Mouse (Mus musculus) T-helper 1 cell (primary cell): ENCODE measurements at regions not wholly inside any gene's neighbourhood (a gene's known extent, or its start where the extent isn't known, plus 50 kb on each side); places are given as distances from the start of the nearest gene placed in this dataset.

Experiments used
- in situ Hi-C: fragments of 300-600 bp; cut with MboI, MseI; formaldehyde crosslinking; loops from one replicate; pipeline ENCODE4 v1.15.1; 2025; ENCODE audit warnings: high pct_unique_total_duplicates

- in situ Hi-C loops = no loop called here
These were observed 57.6 kb upstream of the Myb start for GRCm38 (mm10) chr10:21218431-21218830.

GRCm38 (mm10) chr10:21220795-21221194 is 60.0 kb upstream of the Myb start:
- in situ Hi-C loops = loop anchor here (5.0 to 10.0 kb wide), 2 partner anchors 33 to 1176 kb away; no protein-coding TSS in a partner anchor

DNA sequence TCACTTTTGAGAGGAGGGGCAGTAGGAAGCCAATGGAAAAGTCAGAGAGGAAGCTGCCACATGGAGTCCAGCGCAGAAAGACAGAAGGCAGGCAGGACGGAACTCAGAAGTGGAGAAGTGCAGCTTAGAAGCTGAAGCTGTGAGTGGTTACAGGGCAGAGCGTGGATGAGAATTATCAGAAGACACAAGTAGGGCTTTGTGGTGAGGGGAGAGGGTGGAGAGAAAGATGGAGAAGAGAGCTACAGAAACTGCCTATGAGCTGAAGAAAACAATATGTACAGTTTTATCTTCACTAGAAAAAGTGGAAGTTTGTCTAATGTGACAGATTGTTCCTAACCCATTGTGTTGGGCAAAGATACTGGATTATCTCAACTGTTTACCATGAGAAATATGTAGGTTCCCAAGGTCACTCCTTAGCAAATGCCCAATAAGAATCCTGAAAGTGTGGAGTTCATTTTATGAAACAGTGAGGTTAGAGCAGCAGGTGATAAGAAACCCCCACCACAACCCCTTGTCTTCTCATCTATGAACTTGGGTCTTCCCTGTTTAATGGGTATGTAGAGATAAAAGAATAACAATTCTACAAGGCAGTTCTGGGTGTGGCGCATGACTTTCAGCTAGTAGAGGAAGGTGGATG is 60.6 kb upstream of the Myb start:
- in situ Hi-C loops = loop anchor here (5.0 to 10.0 kb wide), 2 partner anchors 34 to 1177 kb away; no protein-coding TSS in a partner anchor

- in situ Hi-C loops = loop anchor here (5.0 to 10.0 kb wide), 2 partner anchors 35 to 1178 kb away; no protein-coding TSS in a partner anchor
These were observed 61.6 kb upstream of the Myb start for GRCm38 (mm10) chr10:21222104-21223034.

GRCm38 (mm10) chr10:21223104-21223910 is 62.5 kb upstream of the Myb start:
- in situ Hi-C loops = loop anchor here (5.0 to 10.0 kb wide), 2 partner anchors 36 to 1179 kb away; no protein-coding TSS in a partner anchor

DNA sequence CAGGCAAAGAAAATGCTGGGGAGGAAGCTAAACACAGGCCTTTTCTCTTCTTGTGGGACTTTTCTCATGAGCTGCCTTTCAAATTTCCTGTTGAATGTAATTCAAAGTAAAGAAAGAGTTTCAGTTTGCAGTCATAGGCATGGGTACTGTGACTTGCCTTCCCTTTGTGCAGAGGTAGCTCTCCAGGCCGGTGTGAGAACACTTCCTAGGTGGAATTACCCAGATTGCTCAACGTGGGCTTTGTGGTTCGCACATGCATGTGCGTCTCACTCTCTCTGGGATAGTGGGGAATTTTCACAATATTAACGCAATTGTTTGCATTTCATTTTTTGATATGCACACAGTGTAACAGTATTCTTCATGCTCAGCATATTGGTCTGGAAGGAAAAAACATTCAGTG is 63.4 kb upstream of the Myb start:
- in situ Hi-C loops = loop anchor here (5.0 to 10.0 kb wide), 2 partner anchors 37 to 1179 kb away; no protein-coding TSS in a partner anchor

GRCm38 (mm10) chr10:21226210-21226609 is 65.4 kb upstream of the Myb start:
- in situ Hi-C loops = loop anchor here (10.0 kb wide), 1 partner anchor 1181 kb away; no protein-coding TSS in a partner anchor

DNA sequence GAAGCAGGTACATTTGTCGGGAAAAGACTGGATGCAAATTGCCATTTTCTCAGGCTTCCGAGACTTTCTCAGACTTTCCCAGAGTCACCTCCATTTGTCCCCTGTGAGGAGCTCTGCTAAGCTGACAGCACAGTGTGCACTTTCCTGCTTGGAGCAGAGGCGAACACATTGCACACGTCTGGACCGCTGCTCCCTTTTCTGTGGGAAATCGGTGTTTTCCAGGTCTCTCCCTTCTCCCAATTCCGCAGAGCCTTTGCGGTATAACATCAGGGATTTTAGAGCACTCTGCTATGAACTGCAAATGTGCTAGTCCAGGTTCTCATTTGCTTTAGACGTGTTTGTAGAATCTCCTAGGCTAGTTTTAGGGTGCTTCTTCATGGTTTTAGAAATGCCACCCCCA is 67.0 kb upstream of the Myb start:
- in situ Hi-C loops = loop anchor here (10.0 kb wide), 1 partner anchor 1183 kb away; no protein-coding TSS in a partner anchor

DNA sequence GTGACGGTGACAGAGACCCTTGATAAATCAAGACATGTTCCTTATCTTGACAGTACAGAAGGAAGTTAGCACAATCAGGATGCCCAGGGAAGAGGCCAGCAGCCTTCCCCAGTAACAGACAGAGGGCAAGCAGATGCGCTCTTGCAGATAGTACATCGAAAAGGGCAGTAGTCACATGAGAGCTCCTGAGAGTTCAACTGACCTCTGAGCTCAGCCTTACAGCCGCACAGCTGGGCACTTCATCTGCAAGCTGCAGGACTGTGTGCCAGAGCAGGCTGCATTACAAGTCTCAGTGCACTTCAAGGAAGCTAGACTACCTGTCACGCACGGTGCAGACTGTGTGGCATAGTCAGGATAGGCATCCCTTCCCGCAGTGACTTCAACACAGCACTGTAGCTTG is 67.2 kb upstream of the Hbs1l start:
- in situ Hi-C loops = loop anchor here (10.0 kb wide), 1 partner anchor 1184 kb away; no protein-coding TSS in a partner anchor

DNA sequence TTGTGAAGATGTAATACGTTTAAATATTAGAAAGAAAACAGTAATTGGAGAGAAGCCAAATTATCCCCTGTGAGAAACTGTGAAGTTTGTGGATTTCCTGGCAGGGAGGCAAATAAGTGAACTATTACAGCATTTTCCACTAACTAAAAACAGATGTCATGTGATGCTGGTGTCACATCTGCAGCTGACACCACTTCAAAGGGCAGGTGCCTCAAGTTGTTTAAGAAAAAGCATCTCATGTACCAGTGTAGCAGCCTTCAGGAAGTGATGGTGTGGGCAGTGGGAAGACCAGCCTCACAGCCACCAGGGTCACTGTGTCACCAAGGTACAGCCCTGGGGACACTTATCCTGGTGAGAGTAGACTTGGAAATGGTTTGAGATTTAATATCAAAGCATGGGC is 60.6 kb upstream of the Hbs1l start:
- in situ Hi-C loops = no loop called here

GRCm38 (mm10) chr10:21237000-21237399 is 58.8 kb upstream of the Hbs1l start:
- in situ Hi-C loops = no loop called here

- in situ Hi-C loops = no loop called here
These were observed 56.3 kb upstream of the Hbs1l start for GRCm38 (mm10) chr10:21239451-21239850.

DNA sequence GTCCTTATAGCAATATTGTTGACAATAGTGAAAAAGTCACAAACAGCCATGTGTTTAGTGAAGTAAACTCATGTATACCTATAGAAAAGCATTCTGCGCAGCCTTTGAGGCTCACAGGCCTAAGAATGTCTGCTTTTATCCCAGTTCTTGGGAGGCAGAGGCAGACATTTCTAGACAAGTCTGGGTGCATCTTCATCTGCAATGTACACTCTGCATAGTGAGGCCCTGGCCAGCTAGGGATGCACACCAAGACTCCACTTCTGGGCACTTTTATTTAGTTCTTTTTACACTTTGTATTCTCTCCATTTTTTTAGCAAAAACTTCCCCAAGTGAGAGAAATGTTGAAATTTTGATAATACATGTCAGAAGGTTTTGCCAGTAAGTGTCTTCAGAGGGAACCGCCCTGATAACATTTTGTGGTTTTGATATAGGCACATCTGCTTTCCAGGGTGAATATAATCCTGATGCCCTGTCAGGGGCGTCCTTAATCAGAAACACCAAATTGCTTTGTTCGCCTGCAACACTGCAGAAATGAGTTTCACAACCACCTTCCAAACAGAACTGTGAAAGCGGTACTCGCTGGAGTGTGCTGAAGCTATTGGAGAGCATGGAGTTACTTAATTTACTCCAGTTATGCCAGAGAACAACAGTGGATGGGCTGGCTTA is 54.1 kb upstream of the Hbs1l start:
- in situ Hi-C loops = no loop called here

DNA sequence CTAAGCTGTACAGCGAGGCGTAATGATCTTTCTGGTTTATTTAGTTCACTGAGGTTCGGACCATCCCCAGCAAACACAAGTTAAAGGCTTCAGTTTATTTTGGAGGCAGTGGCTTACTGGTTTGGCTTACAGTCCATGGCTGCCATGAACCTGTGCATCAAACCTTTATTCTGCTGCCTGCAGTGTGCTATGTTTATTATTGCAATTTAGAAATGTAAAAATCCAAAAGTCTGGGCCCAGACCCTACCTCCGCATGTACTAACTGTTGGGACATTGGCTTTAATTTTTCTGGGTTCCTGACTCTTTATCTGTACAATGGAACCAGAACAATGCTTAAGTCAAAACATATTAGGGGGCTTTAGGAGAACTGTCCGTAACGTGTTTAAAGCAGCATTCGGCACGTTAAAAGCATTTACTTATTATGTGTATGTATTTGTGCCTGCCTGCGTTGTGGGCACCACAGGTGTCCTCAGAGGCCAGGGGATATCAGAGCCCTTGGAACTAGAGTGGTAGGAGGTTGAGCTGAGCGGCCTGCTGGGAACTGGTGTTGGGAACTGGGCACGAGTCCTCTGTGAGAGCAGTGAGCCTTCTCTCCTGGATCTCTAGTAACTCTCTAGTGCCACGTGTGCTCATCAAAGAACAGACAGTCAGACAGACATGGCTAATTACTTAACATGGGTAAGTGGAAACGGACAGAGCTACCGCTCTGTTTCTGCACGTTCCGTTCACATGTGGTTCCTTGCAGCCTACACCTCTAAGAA is 53.1 kb upstream of the Hbs1l start:
- in situ Hi-C loops = no loop called here

DNA sequence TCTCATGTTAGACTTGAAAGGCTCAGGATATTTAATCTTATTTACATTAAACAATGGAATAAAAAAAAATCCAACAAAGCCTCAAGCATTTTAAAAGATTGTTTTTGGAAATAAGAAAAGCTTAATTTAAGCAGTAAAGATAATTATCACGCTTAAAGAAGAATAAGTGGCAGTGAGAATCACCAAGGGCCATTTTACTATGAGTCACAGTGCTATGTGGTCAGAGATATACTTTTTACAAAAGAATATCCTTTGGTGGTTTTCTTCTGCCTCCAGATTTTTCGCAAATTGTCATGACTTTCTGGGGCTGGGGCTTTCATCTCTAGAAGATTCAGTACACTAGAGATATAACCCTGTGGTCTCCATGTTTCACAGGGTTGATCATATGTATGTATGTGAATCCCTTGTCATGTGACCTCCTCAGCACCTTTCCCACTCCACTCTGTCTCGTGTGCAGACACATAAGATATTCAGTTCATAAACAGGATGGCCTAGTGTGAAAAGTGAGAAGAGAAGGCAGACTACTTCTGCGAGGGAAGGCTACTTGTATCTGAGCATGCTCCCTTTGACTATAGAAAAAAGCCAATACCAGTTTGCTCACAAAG is 50.8 kb upstream of the Hbs1l start:
- in situ Hi-C loops = no loop called here

DNA sequence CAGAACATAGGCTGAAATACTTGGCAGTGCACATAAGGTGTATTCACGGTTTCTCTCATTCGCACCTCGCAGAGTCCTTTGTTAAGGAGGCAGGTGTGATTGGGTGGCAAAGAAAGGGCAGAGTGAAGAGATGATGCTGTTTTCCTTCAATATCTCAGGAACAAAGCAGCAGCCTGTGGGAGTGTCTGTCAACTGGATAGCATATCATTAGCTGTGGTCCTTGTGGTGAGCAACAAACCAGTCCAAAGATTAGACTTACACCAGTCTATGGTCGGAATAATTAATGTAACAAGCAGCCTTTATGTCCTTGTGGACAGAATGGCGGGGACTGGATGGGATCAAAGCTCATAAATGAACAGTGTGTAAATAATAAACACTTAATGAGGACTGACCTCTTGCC is 50.2 kb upstream of the Hbs1l start:
- in situ Hi-C loops = no loop called here
